Mouse (Mus musculus): Measurements from ENCODE around the gene Iqgap2.
A peak's percentile ranks its signal among the peaks of the same experiment; 100 is the strongest.

Iqgap2 gene

DNA sequence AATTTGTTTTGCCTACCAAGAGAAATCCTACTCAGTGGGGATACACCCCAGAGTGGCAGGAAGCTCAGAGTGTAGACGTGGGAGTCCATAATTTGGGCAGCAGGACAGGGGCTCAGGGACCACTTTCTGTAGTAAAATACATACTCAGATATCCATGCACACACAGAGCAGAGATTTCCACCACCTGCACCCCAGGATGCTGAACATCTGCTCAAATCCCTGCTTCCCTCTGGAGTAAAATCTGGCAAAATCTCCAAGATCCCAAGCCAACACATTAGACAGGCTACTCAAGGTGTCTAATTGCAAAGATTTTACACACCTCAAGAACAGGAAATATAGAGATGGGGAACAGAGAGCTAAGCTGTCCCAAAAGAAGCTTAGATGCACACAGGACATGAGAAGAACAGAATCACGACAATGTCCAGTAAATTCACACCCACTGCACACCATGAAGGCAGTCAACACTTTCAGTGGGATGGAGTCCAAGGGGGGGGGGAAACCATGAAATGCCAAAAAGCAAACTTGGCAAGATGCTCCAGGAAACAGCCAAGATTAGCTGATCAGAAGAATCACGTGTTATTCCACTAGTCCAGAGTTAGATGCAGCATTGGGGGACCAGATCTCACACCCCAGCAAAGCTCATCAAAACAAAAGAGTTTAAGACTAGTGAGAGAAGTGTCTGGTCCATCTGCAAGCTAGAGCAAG is 177.3 kb downstream of the Iqgap2 start:
- no peak for DNase-seq (ENCODE audit: low spot score in 2 of 2)

DNA sequence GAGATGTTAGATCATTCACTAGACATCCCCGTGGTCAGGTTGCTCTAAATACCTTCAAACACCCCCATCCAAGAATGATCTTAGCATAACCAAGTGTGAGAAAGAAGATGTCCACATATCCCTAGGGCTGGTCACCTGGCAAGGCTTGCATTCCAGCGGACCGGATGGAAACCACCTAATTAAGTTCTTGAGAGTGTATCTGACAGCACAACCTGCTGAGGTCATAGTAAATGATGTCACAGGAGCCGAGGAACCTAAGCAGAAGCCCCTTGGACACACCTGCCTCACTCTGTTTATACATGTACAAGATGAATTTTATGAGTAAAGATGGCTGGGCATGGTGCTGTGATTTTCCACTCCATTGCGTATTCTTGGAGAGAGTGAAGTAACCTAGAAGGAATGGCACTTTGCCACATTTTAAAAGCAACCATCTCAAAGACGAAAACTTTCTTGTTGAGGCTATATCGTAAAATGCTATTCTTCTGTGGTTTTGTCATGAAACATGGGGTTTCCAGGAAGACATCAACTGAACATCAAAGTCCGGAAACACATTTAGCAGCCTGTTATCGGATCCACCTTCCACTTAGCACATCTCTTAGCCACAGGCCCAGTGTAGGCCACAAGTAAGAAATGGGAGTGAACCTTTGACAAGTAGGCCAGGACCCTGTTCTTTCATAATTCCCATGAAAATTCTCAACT is 179.0 kb downstream of the Iqgap2 start:
- no peak for DNase-seq (ENCODE audit: low spot score in 2 of 2)

GRCm38 (mm10) chr13:95712054-95712453 is 179.7 kb downstream of the Iqgap2 start:
- no peak for DNase-seq (ENCODE audit: low spot score in 2 of 2)

DNA sequence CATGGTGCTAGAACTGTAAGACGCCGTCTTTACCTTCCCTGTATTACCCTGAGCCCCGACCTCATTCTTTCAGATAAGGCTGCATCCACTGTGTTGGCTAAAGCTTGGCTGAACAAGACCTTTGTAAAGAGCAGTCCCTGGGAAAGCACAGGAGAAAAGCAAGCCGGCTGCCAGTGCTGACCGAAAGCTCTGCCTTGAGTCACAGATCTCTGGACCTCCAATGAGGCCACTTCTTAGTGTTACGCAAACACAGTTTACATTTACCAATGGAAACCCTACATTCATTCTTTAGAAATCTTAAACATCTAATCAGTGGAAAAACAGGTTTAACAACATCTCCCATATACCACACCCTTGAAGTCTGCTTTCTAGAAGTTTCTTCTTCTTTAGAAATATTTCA is 186.1 kb downstream of the Iqgap2 start:
- DNase-seq (ENCODE audit: low spot score in 2 of 2) = no peak

DNA sequence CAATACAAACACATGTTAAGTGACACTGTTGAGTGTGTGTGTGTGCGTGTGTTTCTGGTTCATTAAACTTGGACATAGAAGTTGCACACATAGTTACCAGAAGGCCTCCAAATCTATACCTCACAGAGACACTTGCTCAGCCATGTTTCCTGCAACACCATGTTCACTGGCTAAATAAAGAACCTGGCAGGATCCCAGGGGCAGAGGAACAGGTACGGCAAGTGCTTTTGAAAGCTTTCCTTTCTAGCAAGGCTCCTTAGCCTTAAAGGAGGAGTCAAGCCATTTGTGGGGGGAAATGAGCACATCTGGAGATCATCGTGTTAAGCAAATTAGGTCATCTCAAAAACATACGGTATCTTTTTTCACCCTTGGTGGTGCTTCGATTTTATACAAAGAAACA is 188.3 kb downstream of the Iqgap2 start:
- DNase-seq (ENCODE audit: low spot score in 2 of 2) = no peak

DNA sequence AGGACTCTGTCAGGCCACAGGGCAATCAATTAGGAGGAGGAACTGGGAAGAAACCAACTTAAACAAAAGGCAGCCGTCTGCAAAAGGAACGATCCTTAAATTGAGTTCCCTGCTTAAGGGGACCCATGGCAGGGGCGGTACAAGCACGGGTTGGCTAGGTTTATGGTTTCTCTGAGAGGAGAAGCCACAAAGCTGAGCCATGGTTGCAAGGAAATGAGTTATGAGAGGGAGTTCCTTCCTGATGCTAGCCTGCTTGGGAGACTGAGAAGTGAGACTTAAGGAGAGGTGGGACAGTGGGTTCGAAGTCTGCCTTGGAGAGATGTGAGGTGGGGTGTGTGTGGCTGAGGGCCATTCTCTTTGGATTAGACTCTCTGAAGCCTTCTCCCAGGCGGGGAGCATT is 193.8 kb downstream of the Iqgap2 start:
- no peak for DNase-seq (ENCODE audit: low spot score in 2 of 2)

DNA sequence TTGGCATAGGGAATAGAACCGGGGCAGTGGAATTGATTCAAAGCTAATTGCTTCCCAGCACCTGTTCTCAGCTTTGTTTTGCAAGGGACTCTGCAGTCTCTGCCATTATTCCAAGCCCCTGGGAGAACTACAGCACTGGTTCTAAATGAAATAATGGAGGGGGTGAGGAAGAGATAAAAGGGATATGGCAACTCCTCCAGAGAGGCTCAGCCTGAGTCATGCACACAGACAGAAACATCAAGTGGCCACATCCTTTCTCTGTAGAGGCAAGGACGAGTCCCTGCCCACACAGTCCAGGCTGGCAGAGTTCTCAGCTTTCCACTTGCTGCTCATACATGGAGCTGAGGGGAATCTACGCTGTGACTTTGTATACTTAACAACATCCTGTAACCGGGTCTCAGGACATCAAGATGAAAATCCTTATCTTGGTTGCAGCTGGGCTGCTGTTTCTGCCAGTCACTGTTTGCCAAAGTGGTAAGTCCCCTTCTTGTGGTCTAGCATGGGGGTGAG is 195.0 kb downstream of the Iqgap2 start, which contains the start of gene F2rl2:
TSS of gene F2rl2 (plus strand) at position 200 of the 510 bp plus-strand sequence.
- DNase-seq (ENCODE audit: low spot score in 2 of 2) = peak in 1 of 2 experiments; percentile 51

- peak in 1 of 2 experiments; percentile 5 for DNase-seq (ENCODE audit: low spot score in 2 of 2)
Observed at GRCm38 (mm10) chr13:95696120-95696653, 195.5 kb downstream of the Iqgap2 start.

DNA sequence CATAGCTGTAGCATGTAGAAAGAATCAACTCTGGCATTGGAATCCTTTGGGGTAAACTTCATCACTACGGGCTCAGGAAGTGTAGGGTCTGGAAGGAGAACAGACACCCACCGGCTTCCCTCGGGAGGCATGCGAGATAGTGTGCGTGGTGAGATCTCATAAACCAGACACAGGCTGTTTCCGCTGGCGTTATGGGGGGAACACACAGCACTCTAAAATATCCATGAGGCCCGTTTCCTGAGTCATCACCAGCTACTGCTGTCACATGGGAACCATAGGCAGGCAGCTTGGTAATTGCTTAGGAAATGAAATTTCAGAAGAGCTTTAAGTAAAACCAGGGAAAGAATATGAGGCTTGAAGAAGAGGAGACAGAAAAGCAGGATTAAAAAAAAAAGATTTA is 199.5 kb downstream of the Iqgap2 start:
- DNase-seq (ENCODE audit: low spot score in 2 of 2) = peak in 1 of 2 experiments; percentile 25

GRCm38 (mm10) chr13:95688576-95688975 is 203.1 kb downstream of the Iqgap2 start:
- DNase-seq (ENCODE audit: low spot score in 2 of 2) = no peak

DNA sequence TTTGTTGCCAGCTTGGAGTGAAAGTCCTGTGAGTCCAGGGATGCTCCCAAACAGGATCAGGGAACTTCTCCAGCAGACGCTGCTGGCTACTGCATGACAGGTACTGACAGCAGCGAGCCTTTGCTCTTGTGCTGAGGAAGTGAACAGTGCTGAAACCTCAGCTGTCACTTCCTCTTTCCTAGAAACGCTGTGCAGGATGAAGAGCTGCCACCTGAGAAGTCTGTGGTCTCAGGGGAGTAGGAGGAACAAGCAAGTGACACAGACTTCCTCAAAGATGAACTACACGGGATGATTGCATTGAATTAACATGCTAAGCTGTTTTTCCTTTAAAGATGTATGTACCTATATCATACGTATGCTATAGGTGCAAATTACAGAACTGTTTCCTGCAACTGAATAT is 206.0 kb downstream of the Iqgap2 start:
- no peak for DNase-seq (ENCODE audit: low spot score in 2 of 2)

DNA sequence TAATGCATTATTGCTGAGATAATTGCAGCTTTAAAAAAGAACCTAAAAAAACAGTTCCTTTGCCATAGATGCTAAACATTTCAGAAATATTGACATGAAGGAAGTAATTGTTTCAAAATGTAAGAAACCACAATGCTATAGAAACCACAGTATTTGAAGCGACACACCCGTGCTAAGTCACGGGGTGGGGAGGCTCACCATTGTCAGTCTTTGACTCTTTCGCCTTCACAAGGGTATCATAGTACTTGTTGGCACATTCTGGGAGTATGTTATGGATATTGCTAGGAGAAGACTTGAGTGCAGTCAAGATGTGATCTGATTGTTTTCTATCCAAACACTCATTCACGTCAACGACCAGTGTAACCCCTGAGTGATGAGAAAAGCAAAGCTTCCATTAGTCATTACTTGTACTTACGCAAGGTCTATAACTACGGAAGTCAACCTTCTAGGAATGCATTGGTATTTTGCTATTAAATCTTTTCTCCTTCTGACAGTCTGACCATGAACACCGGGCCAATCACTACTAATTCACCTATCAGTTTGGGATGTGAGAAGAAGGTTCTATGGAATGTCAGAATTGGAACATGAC is 207.0 kb downstream of the Iqgap2 start:
- DNase-seq (ENCODE audit: low spot score in 2 of 2) = no peak

DNA sequence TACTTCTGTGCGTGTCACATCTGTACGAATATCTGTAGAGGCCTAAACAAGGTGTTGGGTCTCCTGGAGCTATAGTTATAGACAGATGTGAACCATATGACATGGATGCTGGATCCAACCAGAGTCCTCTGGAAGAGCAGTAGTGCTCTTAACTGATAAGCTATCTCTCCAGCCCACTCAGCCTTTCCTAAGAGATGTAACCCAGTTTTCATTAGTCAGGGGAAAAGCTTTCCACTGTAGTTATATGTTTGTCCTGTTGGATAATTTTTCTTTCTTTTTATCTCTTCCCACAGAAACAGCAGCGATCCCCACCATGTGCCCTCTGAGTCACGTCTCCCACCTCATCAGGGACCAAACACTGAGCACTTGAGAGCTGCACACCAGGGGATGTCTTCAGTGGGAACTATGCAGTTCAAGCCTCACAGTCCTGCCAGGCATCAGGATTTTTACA is 212.2 kb downstream of the Iqgap2 start:
- DNase-seq (ENCODE audit: low spot score in 2 of 2) = no peak

GRCm38 (mm10) chr13:95679078-95679477 is 212.6 kb downstream of the Iqgap2 start:
- no peak for DNase-seq (ENCODE audit: low spot score in 2 of 2)

GRCm38 (mm10) chr13:95672372-95672771 is 219.3 kb downstream of the Iqgap2 start:
- no peak for DNase-seq (ENCODE audit: low spot score in 2 of 2)

- no peak for DNase-seq (ENCODE audit: low spot score in 2 of 2)
Observed at GRCm38 (mm10) chr13:95671108-95671897, 220.4 kb downstream of the Iqgap2 start.

DNA sequence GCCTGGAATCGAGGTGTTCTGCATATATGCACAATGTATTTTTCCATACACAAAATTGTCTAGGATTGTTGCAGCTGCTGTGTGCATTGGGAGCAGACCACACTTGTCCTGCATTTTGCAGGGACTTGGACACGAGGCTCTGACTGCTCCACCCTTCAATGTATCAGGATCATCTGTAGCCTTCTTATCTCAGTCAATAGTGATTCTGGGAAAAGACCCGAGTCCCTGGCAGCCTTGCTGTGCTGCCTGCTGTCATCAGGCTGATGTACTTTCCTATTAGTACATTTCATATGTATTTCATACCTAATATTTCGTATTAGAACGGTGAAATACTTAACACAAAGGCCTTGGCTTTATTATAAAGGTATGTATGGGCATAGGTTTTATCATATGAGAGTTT is 221.2 kb downstream of the Iqgap2 start:
- DNase-seq (ENCODE audit: low spot score in 2 of 2) = no peak

GRCm38 (mm10) chr13:95667260-95667659 is 224.5 kb downstream of the Iqgap2 start:
- DNase-seq (ENCODE audit: low spot score in 2 of 2) = no peak

DNA sequence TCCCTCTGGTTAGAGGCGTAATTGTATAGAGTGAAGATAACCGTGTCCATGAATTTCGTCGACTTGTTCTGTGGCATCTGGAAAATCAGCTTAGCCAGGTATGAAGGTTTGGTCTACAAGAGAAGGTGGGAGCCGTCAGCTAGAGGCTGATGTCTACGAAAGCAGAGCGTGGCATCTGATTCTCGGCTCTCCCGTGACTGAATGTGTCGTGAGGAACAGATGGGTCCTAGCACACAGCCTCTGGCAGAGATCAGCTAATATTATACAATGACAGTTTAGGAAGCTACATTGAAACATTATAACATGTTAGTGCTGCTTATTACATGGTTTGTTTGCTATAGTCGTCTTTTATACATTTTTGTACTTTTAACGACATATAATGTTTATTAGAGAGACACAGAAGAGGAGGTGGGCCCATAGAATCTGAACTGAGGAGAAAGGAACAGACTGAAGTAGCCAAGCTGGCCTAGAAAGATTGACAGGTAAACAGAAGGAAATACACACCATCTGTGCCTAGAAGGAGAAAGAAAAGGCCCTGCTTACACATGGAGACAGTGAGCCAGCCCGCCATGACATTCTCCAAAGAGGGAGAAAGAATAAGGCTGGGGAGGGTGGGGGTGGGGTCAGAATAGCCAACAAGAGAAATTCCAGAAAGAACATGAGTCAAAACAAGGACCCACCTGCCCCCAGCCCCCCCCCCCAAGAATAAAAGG is 225.9 kb downstream of the Iqgap2 start:
- DNase-seq (ENCODE audit: low spot score in 2 of 2) = no peak

- no peak for DNase-seq (ENCODE audit: low spot score in 2 of 2)
Observed at GRCm38 (mm10) chr13:95663834-95664233, 227.9 kb downstream of the Iqgap2 start.

GRCm38 (mm10) chr13:95659432-95659831 is 232.3 kb downstream of the Iqgap2 start:
- no peak for DNase-seq (ENCODE audit: low spot score in 2 of 2)
